Mouse (Mus musculus) adrenal gland, adult 8-10 months (tissue): ENCODE results near the gene Cpsf4. TPM values are rescaled to one million over a fixed set of nuclear protein-coding genes. Genes with fewer than 3 reads are reported as not detected.
A peak's percentile ranks its signal among the peaks of the same experiment; 100 is the strongest.
"Not testable (repeated sequence)": the region's sequence is repeated elsewhere in the genome, so short reads cannot be mapped to it uniquely, and the experiment has no call there.

Source experiments
- DNase-seq: peaks from one replicate; pipeline ENCODE4 v3.0.0; 2022
- total RNA-seq, 4 experiments: library from RNA; stranded (reverse); gene quantifications; 2 replicates each; pipeline ENCODE4 v1.2.4; 2022

Gene Cpsf4
- total RNA-seq, 4 experiments from 2014 or later, result 18.7 to 22.3 (median 20.5) TPM

DNA sequence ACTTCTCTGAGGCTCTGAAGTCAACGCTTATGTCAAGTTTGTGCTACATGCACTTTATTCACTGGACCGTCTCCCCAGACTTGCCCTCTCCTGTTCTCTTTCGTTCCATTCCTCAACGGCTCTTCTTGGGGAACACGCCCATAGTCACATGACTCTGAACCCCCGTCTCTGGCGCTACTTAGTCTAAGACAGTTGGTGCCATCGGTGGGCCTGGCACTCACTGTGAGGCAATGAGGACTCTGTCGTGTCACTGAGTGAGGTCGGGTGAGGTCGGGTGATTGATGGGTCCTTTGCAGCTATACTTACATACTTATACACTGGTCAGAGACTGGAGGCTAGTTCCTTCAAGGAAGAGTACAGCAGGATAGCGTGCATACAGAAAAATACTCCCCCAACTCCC lies 56.4 kb downstream of the Cpsf4 start:
- DNase-seq, result no peak

DNA sequence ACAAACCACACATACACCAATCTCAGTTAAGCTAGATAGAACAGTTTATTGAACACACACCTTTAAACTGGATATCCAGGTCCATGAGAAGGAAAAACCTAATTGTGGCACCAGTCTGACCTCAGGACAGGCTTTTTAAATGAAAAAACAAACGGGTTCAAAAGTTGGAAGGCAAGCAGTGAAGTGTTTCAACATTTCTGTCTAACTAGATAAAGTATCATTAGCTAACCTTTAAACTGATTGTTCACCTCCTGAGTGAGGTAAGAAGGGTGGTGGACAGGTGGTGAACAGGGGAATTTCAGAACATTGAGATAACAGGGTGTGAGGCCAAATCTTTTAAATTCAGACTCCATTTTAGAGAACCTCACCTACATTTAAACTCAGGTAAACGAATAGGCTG lies 59.4 kb downstream of the Cpsf4 start:
- no peak for DNase-seq

DNA sequence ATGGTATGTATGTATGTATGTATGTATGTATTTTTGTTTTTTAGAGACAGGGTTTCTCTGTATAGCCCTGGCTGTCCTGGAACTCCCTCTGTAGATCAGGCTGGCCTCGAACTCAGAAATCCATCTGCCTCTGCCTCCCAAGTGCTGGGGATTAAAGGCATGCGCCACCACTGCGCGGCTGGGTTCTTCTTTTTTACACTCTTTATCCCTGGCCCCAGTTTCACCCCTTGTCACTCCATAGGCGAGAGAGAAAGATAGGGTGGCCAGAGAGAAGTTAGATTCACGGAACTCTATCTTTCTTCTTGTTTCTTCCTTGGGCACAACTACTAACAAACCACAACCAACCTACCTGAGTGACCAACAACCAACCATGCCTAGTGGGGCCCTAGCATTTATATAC lies 62.3 kb downstream of the Cpsf4 start:
- not testable (repeated sequence) for DNase-seq

DNA sequence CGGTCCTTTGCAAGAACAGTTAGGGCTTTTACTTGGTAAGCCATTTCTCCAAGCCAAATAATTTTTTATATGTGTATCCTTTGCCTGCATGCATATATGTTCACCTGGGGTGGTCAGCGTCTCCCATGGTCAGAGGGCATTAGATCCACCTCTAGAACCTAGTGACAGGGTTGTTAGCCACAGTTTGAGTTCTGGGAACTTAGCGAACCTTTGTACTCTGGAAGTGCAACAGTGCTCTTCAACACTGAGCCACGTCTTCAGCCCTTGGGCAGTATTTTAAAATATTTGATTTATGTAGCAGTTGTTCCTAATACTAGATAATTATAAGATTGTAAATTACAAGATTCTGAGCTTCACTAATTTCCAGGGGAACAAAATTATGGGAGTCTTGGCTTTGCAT lies 63.6 kb downstream of the Cpsf4 start:
- no peak for DNase-seq

DNA sequence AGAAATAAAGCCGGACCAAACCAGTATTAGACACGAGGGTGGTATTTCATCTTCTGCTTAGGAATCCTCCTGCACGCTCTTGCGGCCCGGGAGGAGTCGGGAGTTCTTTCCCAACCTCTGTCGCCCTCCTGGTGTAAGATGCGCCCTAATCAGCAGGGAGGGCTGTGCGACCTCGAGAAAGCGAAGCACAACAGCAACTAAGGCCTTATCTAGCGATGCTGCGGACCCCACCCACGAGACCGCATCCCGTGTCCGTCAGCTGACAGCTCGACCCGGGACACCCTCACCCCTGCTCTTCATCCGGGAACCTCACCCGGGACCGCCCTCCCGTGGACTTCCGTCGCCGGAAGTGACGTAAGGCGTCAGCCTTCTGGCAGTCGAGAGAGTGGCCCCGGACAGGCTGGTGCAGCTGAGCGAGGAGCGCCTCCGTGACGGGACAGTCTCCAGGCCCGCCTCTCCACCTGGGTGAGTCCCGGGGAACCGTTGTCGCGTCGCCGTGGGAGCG lies 64.4 kb downstream of the Cpsf4 start, which contains the start of gene Zfp655:
Gene Zfp655 (plus strand): TSS at position 349 of the 505 bp plus-strand sequence.
- DNase-seq, result peak; percentile 97

Other genes with a start within 250 kb of the Cpsf4 start
- gene Smurf1, start 201.4 kb upstream of the Cpsf4 start, total RNA-seq, result 10 to 100 TPM; 20.3 to 25.8 (median 22.7) TPM
- not detected for gene Gm4871, start 134.5 kb upstream of the Cpsf4 start, total RNA-seq
- gene 1700018F24Rik, start 124.2 kb upstream of the Cpsf4 start, total RNA-seq, result not detected
- 100 to 1,000 TPM; 127 to 148 (median 140) TPM for gene Arpc1a, start 83.4 kb upstream of the Cpsf4 start, total RNA-seq
- gene Kpna7, start 83.2 kb upstream of the Cpsf4 start, total RNA-seq, result not detected
- 100 to 1,000 TPM; 185 to 202 (median 191) TPM for gene Arpc1b, start 53.0 kb upstream of the Cpsf4 start, total RNA-seq
- 10 to 100 TPM; 60.2 to 98.3 (median 79.4) TPM for gene Pdap1, start 27.0 kb upstream of the Cpsf4 start, total RNA-seq
- gene Bud31, start 26.9 kb upstream of the Cpsf4 start, total RNA-seq, result 10 to 100 TPM; 93.0 to 98.7 (median 95.5) TPM
- 10 to 100 TPM; 29.0 to 30.6 (median 29.9) TPM for gene Ptcd1, start 105 bp upstream of the Cpsf4 start, total RNA-seq
- gene Atp5j2, start 24.8 kb downstream of the Cpsf4 start, total RNA-seq, result 100 to 1,000 TPM; 319 to 686 (median 419) TPM
- gene Zkscan14, start 34.7 kb downstream of the Cpsf4 start, total RNA-seq, result 10 to 100 TPM in 3 of 4 experiments, 1 to 10 TPM in 1; 9.6 to 13.8 (median 11.9) TPM
- 10 to 100 TPM; 11.0 to 14.5 (median 12.8) TPM for gene Zkscan5, start 37.3 kb downstream of the Cpsf4 start, total RNA-seq
- gene Zfp655, start 64.5 kb downstream of the Cpsf4 start, total RNA-seq, result 10 to 100 TPM; 54.1 to 71.1 (median 61.4) TPM
- 10 to 100 TPM; 18.7 to 23.7 (median 22.3) TPM for gene Zscan25, start 113.3 kb downstream of the Cpsf4 start, total RNA-seq
- gene Cyp3a57, start 178.1 kb downstream of the Cpsf4 start, total RNA-seq, result under 1 TPM in 3 of 4 experiments, not detected in 1; 0.13 to 0.34 (median 0.17) TPM